Mouse (Mus musculus) lung, embryonic 14.5 days (tissue): ENCODE measurements around the gene Map1s. TPM values are rescaled to one million over a fixed set of nuclear protein-coding genes. Genes with fewer than 3 reads are reported as not detected.
"Not testable (repeated sequence)": the region's sequence is repeated elsewhere in the genome, so short reads cannot be mapped to it uniquely, and the experiment has no call there.

ENCODE experiments used
- ATAC-seq: fragments of 200-750 bp; cut with Nextera tagmentation; 2 replicates; pipeline ENCODE4 v1.8.0; 2017; ENCODE audit warnings: mild to moderate bottlenecking, moderate TSS enrichment, moderate library complexity; ENCODE audit not compliant: insufficient read depth
- DNase-seq: peaks from one replicate; pipeline ENCODE4 v3.0.0-alpha.2; 2015
- H3K27ac ChIP-seq: fragments of 300-500 bp; sonication (generic); 2 replicates; pipeline ENCODE4 v1.5.1; 2014; ENCODE audit warnings: low read depth, mild to moderate bottlenecking, moderate library complexity
- H3K27me3 ChIP-seq: fragments of 300-500 bp; sonication (generic); 2 replicates; pipeline ENCODE4 v1.6.1; 2014; ENCODE audit warnings: low read length, control low read depth; ENCODE audit not compliant: insufficient read depth
- H3K36me3 ChIP-seq: fragments of 300-500 bp; sonication (generic); 2 replicates; pipeline ENCODE4 v1.6.1; 2014; ENCODE audit warnings: control low read depth; ENCODE audit not compliant: insufficient read depth
- H3K4me1 ChIP-seq: fragments of 300-500 bp; sonication (generic); 2 replicates; pipeline ENCODE4 v1.6.1; 2014; ENCODE audit warnings: antibody characterized with exemption, control low read depth; ENCODE audit not compliant: insufficient read depth
- H3K4me2 ChIP-seq: fragments of 300-500 bp; sonication (generic); 2 replicates; pipeline ENCODE4 v1.6.1; 2014; ENCODE audit warnings: mild to moderate bottlenecking
- H3K4me3 ChIP-seq: fragments of 300-500 bp; sonication (generic); 2 replicates; pipeline ENCODE4 v1.5.1; 2014; ENCODE audit warnings: low read depth, low read length
- H3K9ac ChIP-seq: fragments of 300-500 bp; sonication (generic); 2 replicates; pipeline ENCODE4 v1.6.1; 2014
- H3K9me3 ChIP-seq: fragments of 300-500 bp; sonication (generic); 2 replicates; pipeline ENCODE4 v1.6.1; 2016; ENCODE audit warnings: low read depth, low read length, control low read depth
- CTCF ChIP-seq: IDR thresholded peaks from 2 replicates; pipeline ENCODE4 v1.5.1; 2016; ENCODE audit warnings: antibody characterized with exemption, low read depth
- WGBS: fragments of 180-500 bp; shearing (Covaris S2); extraction: QIAGEN DNeasy Blood & Tissue Kit; methylation state at CpG from one replicate; pipeline ENCODE4 v1.1.7; 2014; 5-methylcytosine and 5-hydroxymethylcytosine counted together
- polyA plus RNA-seq: library from polyadenylated mRNA; unstranded; fragments of >200 nt; fragmentation: Nextera tagmentation; extraction: Ambion mirVana; gene quantifications from 2 replicates; pipeline ENCODE4 v1.2.1, GENCODE M21; 2014

The Map1s gene
- polyA plus RNA-seq, 1 experiment from 2014 or later: 54.4 TPM

GRCm38 (mm10) chr8:70894771-70895545 is 10.8 kb upstream of the Map1s start:
- no peak overlapping the region for H3K9ac ChIP-seq
- DNase-seq: no peak
- no peak overlapping the region for H3K27ac ChIP-seq

GRCm38 (mm10) chr8:70895571-70896259 is 10.0 kb upstream of the Map1s start:
- peak overlapping the region; percentile 89 for H3K9ac ChIP-seq
- not testable (repeated sequence) for H3K4me1 ChIP-seq, H3K9me3 ChIP-seq, ATAC-seq, H3K27ac ChIP-seq, DNase-seq
- H3K36me3 ChIP-seq: peaks cover 32% of the 10 kb centered on the region
- H3K4me3 ChIP-seq: peak overlapping the region; percentile 83
- peak overlapping the region; percentile 80 for H3K4me2 ChIP-seq
- H3K27me3 ChIP-seq: peaks cover 30% of the 10 kb centered on the region
- 76% methylated on average over 23 of the region's 24 CpGs for WGBS

More at GRCm38 (mm10) chr8:70894771-70895545, 10.8 kb upstream of the Map1s start:
- no peaks in the 10 kb centered on the region for H3K4me1 ChIP-seq
- H3K36me3 ChIP-seq: peaks cover 32% of the 10 kb centered on the region
- H3K4me2 ChIP-seq: no peak overlapping the region
- H3K27me3 ChIP-seq: peaks cover 32% of the 10 kb centered on the region
- WGBS: 87% methylated on average over 8 of the region's 8 CpGs
- no peak for TF ChIP-seq CTCF
- ATAC-seq: no peak
- no peak overlapping the region for H3K4me3 ChIP-seq
- no peaks in the 10 kb centered on the region for H3K9me3 ChIP-seq

GRCm38 (mm10) chr8:70896316-70897020 is 9.3 kb upstream of the Map1s start:
- no peaks in the 10 kb centered on the region for H3K9me3 ChIP-seq
- H3K27me3 ChIP-seq: peaks cover 23% of the 10 kb centered on the region
- H3K9ac ChIP-seq: peak overlapping the region; percentile 89
- DNase-seq: peak; percentile 15
- WGBS: 2% methylated on average over 25 of the region's 25 CpGs
- H3K27ac ChIP-seq: peak overlapping the region; percentile 80
- H3K4me1 ChIP-seq: no peaks in the 10 kb centered on the region
- H3K36me3 ChIP-seq: peaks cover 32% of the 10 kb centered on the region
- H3K4me2 ChIP-seq: peak overlapping the region; percentile 80
- TF ChIP-seq CTCF: no peak
- H3K4me3 ChIP-seq: peak overlapping the region; percentile 83
- ATAC-seq: no peak

GRCm38 (mm10) chr8:70897021-70897680 is 8.6 kb upstream of the Map1s start, which contains the start of gene Rpl18a:
Rpl18a (minus strand) TSS chr8:70897412.
- peaks cover 32% of the 10 kb centered on the region for H3K36me3 ChIP-seq
- ATAC-seq (peak; percentile 97), DNase-seq (peak; percentile 99)
- peak within 1 kb of the TSS; percentile 83 for H3K4me3 ChIP-seq
- H3K4me1 ChIP-seq: no peaks in the 10 kb centered on the region
- peak within 1 kb of the TSS; percentile 87 for H3K27ac ChIP-seq
- TF ChIP-seq CTCF: no peak; the same call in 1 of the 2 replicates
- peak within 1 kb of the TSS; percentile 80 for H3K4me2 ChIP-seq
- no peaks in the 10 kb centered on the region for H3K9me3 ChIP-seq
- peaks cover 19% of the 10 kb centered on the region for H3K27me3 ChIP-seq
- under 1% methylated on average over 57 of the region's 60 CpGs for WGBS
- peak within 1 kb of the TSS; percentile 89 for H3K9ac ChIP-seq

GRCm38 (mm10) chr8:70897681-70898413 is 7.9 kb upstream of the Map1s start:
- ATAC-seq: peak; percentile 44
- peak; percentile 97 for TF ChIP-seq CTCF

GRCm38 (mm10) chr8:70898661-70899198 is 7.0 kb upstream of the Map1s start:
- 36% methylated on average over 2 of the region's 2 CpGs for WGBS
- Histone ChIP-seq H3K9ac (0 out of 2 replicates have a peak overlapping the region, but pooled peaks have one; percentile 69), H3K27me3 (peaks cover 4% of the 10 kb centered on the region; the same call in 1 of the 2 replicates), H3K9me3 (no peaks in the 10 kb centered on the region), H3K4me1 (no peaks in the 10 kb centered on the region), H3K4me2 (peak overlapping the region; percentile 80; the same call in 1 of the 2 replicates), H3K4me3 (0 out of 2 replicates have a peak overlapping the region, but pooled peaks have one; percentile 83), H3K36me3 (peaks cover 28% of the 10 kb centered on the region), H3K27ac (no peak overlapping the region)
- DNase-seq (no peak), ATAC-seq (no peak)
- TF ChIP-seq CTCF: no peak

More at GRCm38 (mm10) chr8:70897681-70898413, 7.9 kb upstream of the Map1s start:
- Histone ChIP-seq H3K4me3 (peak overlapping the region; percentile 83), H3K27me3 (peaks cover 12% of the 10 kb centered on the region), H3K36me3 (peaks cover 32% of the 10 kb centered on the region), H3K27ac (peak overlapping the region; percentile 87), H3K9me3 (no peaks in the 10 kb centered on the region), H3K4me1 (no peaks in the 10 kb centered on the region), H3K4me2 (peak overlapping the region; percentile 80), H3K9ac (peak overlapping the region; percentile 69)
- WGBS: under 1% methylated on average over 20 of the region's 20 CpGs
- DNase-seq: peak; percentile 96
